Mouse (Mus musculus) megakaryocyte-erythroid progenitor cell, adult 5 weeks (primary cell): ENCODE results near the gene Cldn20. TPM values are rescaled to one million over a fixed set of nuclear protein-coding genes. Genes with fewer than 3 reads are reported as not detected.

Source experiments
- polyA plus RNA-seq: library from polyadenylated mRNA; stranded (reverse); fragments of >175 nt; gene quantifications from 2 replicates; pipeline ENCODE4 v1.2.3, GENCODE M21; 2012

Cldn20 gene
- not detected in 2 replicates for polyA plus RNA-seq

GRCm38 (mm10) chr17:3532254-3532653 is at the start of gene Cldn20:
TSS of gene Cldn20 (plus strand) at chr17:3532554.

GRCm38 (mm10) chr17:3557331-3558311 is 25.3 kb downstream of the Cldn20 start, which contains the start of gene Tfb1m:
TSS of gene Tfb1m (minus strand) at chr17:3557781.

Other genes with a start within 250 kb of the Cldn20 start
- 1.3 and 1.6 TPM in 2 replicates for gene Tiam2, start 206.0 kb upstream of the Cldn20 start, polyA plus RNA-seq
- 0.74 and 0.82 TPM in 2 replicates for gene Tfb1m, start 25.2 kb downstream of the Cldn20 start, polyA plus RNA-seq
- not detected in 2 replicates for gene Nox3, start 163.7 kb downstream of the Cldn20 start, polyA plus RNA-seq